Mouse (Mus musculus): ENCODE measurements around the gene 2200002D01Rik.
"Not testable (repeated sequence)": the region's sequence is repeated elsewhere in the genome, so short reads cannot be mapped to it uniquely, and the experiment has no call there.

Gene 2200002D01Rik

DNA sequence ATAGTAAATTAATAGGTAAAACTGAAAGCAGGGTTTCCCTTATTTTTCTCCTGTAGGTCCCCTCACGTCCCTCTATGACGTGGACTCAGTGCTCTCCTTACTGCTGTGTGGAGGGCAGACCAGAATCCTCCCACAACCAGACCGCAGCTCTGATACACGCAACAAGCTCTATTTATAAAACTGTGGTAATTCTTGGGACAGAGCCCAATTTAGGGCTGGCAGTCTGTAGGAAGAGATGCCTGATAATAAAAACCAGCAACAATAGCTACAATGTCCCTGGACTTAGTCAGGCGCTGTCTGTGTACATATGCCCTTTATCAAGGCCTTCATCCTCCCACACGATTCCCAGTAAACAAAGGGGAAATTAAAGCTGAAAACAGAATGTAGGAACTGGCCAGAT is 14.5 kb downstream of the 2200002D01Rik start:
- Histone ChIP-seq H3K27me3 (ENCODE audit: control insufficient read depth, insufficient read depth, low read length, poor library complexity, severe bottlenecking) (no peaks in the 10 kb centered on the region; the same call in 1 of the 2 replicates), H3K36me3 (ENCODE audit: control insufficient read depth, insufficient read depth, low read length, poor library complexity, severe bottlenecking) (no peaks in the 10 kb centered on the region)
- no peak for DNase-seq (ENCODE audit: low read depth, low spot score)

DNA sequence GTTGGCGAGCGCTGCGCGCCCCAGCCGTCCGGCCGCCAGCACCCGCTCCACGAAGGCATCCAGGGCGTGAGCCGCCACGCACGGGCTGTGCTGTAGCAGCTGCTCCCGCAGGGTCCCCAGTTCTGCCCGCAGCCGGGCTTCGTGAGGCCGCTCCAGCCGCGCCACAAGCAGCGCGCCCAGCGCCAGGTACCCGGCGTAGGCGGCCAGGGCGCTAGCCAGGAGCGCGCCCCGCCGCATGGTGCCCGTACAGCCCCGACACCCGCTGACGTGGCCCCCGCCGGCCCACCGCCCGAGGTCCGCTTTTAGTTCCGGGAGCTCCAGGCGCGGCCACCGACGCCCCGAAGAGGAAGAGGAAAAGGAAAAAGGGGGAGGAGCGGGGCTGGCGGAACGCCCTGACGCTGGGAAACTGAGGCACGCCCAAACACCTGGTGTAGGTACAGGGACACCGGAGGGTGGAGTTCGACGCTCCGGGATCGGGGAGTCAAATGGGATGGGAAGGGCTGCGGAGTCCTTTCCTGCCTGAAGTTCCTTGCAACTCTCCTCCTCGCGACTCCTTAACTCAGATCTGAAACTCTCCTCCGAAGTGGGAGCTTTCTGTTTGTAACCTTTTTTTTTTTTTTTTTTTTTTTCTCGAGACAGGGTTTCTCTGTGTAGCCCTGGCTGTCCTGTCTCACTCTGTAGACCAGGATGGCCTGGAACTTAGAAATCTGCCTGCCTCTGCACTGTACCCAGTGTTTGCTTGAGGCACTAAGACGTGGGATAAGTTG is 15.8 kb downstream of the 2200002D01Rik start, which contains the start of gene Kcnk6:
Kcnk6 (minus strand) TSS at position 269 of the 767 bp plus-strand sequence.
- DNase-seq (ENCODE audit: low read depth, low spot score): peak; percentile 42
- no peaks in the 10 kb centered on the region for H3K36me3 ChIP-seq (ENCODE audit: control insufficient read depth, insufficient read depth, low read length, poor library complexity, severe bottlenecking)
- H3K27me3 ChIP-seq (ENCODE audit: control insufficient read depth, insufficient read depth, low read length, poor library complexity, severe bottlenecking): no peaks in the 10 kb centered on the region; the same call in 1 of the 2 replicates

DNA sequence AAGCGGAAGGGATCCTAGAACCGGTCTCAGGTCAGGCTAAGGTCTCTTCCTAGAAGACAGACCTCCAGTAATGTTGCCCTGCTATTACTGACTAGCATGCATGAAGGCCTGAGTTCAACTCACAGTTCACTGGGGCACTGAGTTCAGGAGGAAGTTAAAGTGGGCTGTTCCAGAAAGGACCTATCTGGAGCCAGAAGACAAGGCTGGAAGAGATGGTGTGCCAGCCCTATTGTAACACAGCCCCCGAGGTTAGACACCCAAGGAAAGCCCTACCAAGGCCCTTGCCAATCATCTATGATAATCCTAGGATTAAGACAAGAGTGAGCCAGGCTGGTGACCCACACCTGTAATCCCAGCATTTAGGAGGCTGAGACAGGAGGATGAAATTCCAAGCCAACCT is 16.7 kb downstream of the 2200002D01Rik start:
- DNase-seq (ENCODE audit: low read depth, low spot score): no peak
- Histone ChIP-seq H3K36me3 (ENCODE audit: control insufficient read depth, insufficient read depth, low read length, poor library complexity, severe bottlenecking) (no peaks in the 10 kb centered on the region), H3K27me3 (ENCODE audit: control insufficient read depth, insufficient read depth, low read length, poor library complexity, severe bottlenecking) (no peaks in the 10 kb centered on the region; the same call in 1 of the 2 replicates)

DNA sequence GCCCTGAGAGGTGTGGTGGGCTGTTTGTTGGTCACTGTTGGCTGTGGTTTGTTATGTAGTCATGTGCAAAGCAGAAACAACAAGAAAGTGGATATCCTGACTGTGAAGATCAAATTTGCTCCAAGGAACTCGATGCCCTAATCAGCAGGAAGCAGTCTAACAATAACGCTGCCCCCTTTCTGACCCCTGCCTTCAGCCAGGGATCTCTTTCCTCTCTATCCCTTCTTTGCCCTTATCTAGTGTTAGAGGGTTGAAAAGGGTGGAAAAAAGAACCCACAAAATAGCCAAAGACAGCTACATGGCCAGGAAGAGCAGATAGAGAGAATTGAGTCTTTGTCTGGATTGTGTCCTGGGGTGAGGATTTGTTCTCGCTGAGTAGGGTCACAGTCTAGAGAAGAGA is 17.7 kb downstream of the 2200002D01Rik start:
- no peaks in the 10 kb centered on the region; the same call in 1 of the 2 replicates for H3K27me3 ChIP-seq (ENCODE audit: control insufficient read depth, insufficient read depth, low read length, poor library complexity, severe bottlenecking)
- H3K36me3 ChIP-seq (ENCODE audit: control insufficient read depth, insufficient read depth, low read length, poor library complexity, severe bottlenecking): no peaks in the 10 kb centered on the region
- DNase-seq (ENCODE audit: low read depth, low spot score): no peak

DNA sequence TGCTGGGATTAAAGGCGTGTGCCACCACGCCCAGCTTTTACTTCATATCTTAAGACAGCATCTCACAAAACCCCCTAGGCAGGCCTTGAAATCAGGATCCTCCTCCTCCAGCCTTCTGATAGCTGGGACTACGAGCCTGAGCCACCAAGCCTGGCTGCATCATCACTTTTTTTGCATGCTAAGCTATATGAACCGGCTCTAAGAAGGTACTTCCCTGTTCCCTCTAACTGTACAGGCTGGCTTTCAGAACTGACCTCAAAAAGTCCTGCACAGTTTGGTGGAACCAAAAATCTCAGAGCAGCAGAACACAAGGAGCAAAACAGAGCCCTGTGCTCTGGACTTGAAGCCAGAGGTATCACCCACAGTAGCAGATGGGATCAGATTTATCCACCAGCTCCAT is 20.1 kb downstream of the 2200002D01Rik start:
- DNase-seq (ENCODE audit: low read depth, low spot score): no peak
- H3K36me3 ChIP-seq (ENCODE audit: control insufficient read depth, insufficient read depth, low read length, poor library complexity, severe bottlenecking): no peaks in the 10 kb centered on the region
- H3K27me3 ChIP-seq (ENCODE audit: control insufficient read depth, insufficient read depth, low read length, poor library complexity, severe bottlenecking): no peaks in the 10 kb centered on the region; the same call in 1 of the 2 replicates

DNA sequence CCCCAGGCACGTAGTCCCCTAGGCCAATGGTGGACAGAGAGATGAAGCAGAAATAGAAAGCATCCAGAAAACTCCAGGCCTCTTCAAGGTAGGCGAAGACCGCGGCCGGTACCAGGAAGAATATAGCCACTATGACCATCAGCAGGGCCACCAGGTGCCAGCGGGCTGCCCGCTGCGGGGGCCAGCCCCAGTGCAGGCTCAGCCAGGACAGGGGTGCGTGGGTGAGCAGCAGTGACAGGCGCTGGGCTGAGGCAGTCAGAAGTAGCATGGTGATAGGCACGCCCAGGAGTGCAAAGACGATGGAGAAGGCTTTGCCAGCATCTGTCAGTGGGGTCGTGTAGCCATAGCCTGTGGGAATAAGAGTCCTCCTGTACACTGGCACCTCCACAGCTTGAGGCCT is 22.7 kb downstream of the 2200002D01Rik start:
- H3K27me3 ChIP-seq (ENCODE audit: control insufficient read depth, insufficient read depth, low read length, poor library complexity, severe bottlenecking): no peaks in the 10 kb centered on the region
- no peak for DNase-seq (ENCODE audit: low read depth, low spot score)
- H3K36me3 ChIP-seq (ENCODE audit: control insufficient read depth, insufficient read depth, low read length, poor library complexity, severe bottlenecking): no peaks in the 10 kb centered on the region

DNA sequence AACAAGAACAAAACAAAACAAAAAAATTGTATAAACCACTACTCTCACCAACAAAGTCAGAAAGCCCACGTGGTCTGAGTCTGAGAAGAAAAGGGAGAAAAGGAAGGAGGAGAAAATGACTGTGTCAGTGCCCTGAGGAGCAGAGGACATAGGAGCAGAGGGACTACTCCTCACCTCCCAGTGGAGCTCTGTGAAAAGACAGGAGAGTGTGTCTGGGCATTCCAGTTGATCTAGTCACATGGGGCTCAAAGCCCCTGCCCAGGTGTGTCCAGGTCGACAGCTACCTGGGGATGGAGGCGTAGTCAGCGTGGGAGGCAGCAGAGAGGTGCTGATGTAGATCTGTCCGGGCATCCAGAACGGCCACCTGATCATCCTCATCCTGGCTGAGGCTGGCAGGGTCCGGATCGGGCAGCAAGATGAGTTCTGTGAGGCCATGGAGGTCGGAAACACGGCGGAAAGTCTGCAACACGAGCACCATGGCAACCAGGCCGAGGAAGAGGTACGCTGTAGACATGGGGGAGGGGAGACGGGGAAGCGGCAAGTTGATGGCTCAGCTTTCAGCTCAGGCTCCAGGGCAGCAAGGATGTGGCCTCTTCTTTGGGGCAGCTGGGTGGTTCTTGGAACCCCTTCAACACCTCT is 23.4 kb downstream of the 2200002D01Rik start:
- no peak for DNase-seq (ENCODE audit: low read depth, low spot score)
- no peaks in the 10 kb centered on the region for H3K36me3 ChIP-seq (ENCODE audit: control insufficient read depth, insufficient read depth, low read length, poor library complexity, severe bottlenecking)
- H3K27me3 ChIP-seq (ENCODE audit: control insufficient read depth, insufficient read depth, low read length, poor library complexity, severe bottlenecking): no peaks in the 10 kb centered on the region

DNA sequence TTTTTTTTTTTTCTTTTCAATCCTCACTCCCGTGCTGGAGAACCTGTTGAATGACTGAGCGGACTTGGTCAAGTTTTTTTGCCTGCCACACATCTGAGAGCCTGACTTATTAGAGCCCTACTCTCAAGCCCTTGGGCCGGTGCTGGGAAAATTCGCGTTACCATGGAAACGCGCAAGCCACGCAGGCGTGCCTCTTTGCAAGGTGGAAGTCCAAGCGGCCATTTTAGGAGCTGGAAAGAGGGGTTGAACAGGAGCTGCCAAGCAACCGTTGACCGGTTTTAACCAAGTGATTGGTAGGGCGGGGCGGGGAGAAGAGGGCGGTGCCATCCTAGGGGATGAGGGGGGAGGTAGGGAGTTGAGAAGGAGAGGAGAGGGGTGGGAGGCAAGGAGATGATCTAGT is 33.4 kb downstream of the 2200002D01Rik start:
- Histone ChIP-seq H3K27me3 (ENCODE audit: control insufficient read depth, insufficient read depth, low read length, poor library complexity, severe bottlenecking) (no peaks in the 10 kb centered on the region), H3K36me3 (ENCODE audit: control insufficient read depth, insufficient read depth, low read length, poor library complexity, severe bottlenecking) (no peaks in the 10 kb centered on the region)
- DNase-seq (ENCODE audit: low read depth, low spot score): no peak

DNA sequence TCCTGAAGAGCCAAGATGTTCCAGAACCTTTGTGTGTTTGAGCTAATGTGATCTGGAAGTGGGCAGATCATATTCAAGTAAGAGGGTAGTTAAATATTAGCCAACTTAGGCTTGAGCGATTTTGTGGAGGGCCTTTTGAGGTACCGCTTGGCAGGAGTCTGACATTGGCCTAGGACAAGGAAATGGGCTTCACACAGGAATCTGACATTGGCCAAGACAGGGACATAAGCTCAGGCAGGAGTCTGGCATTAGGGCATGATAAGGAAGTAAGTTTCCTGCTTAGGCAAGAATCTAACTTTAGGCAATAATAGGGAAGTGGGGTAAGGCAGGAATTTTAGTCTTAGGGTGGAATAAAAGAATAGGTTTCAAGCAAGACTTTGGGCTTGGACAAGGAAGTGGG is 34.0 kb downstream of the 2200002D01Rik start:
- Histone ChIP-seq H3K36me3 (ENCODE audit: control insufficient read depth, insufficient read depth, low read length, poor library complexity, severe bottlenecking) (no peaks in the 10 kb centered on the region), H3K27me3 (ENCODE audit: control insufficient read depth, insufficient read depth, low read length, poor library complexity, severe bottlenecking) (no peaks in the 10 kb centered on the region)
- no peak for DNase-seq (ENCODE audit: low read depth, low spot score)

DNA sequence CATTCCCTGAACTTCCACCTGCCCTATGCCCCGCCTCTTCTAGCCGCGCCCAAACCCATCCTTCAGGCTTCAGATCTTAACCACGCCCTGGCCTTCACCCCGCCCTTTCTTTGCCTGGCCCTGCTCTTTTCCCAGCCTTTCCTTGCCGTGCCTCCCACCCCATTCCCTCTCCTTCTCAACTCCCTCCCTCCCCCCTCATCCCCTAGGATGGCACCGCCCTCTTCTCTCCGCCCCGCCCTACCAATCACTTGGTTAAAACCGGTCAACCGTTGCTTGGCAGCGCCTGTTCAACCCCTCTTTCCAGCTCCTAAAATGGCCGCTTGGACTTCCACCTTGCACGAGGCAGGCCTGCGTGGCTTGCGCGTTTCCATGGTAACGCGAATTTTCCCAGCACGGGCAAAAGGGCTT is 34.6 kb downstream of the 2200002D01Rik start, which contains the start of gene Catsperg1:
Catsperg1 (minus strand) TSS at position 361 of the 408 bp plus-strand sequence.
- no peaks in the 10 kb centered on the region for H3K27me3 ChIP-seq (ENCODE audit: control insufficient read depth, insufficient read depth, low read length, poor library complexity, severe bottlenecking)
- no peak for DNase-seq (ENCODE audit: low read depth, low spot score)
- H3K36me3 ChIP-seq (ENCODE audit: control insufficient read depth, insufficient read depth, low read length, poor library complexity, severe bottlenecking): no peaks in the 10 kb centered on the region

DNA sequence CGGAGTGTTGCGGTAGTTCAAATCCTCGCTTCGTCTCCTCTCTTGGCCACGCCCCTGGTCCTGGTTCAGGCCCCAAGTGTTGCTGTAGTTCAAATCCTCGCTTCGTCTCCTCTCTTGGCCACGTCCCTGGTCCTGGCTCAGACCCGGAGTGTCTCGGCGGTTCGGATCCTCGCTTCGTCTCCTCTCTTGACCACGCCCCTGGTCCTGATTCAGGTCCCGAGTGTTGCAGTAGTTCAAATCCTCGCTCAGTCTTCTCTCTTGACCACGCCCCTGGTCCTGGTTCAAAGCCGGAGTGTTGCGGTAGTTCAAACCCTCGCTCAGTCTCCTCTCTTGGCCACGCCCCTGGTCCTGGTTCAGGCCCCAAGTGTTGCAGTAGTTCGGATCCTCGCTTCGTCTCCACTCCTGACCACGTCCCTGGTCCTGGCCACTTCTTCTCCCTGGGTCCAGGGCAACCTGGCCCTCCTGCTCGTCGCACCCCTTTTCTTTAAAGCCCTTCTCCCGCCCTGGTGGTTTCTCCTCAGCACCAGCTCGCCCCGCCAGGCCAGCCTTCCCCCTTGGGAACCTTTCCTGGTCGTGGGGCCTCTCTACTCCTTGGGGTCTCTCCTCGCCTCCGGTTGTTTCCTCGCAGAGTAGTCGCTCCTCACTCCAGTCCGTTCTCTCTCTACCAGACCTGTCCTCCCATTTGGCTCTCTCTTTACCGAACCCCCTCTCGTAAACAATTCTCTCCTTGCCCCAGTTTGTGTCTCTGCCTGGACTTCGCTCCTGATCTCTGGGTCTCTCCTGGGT is 35.3 kb downstream of the 2200002D01Rik start:
- H3K27me3 ChIP-seq (ENCODE audit: control insufficient read depth, insufficient read depth, low read length, poor library complexity, severe bottlenecking); H3K36me3 ChIP-seq (ENCODE audit: control insufficient read depth, insufficient read depth, low read length, poor library complexity, severe bottlenecking); DNase-seq (ENCODE audit: low read depth, low spot score): not testable (repeated sequence)

DNA sequence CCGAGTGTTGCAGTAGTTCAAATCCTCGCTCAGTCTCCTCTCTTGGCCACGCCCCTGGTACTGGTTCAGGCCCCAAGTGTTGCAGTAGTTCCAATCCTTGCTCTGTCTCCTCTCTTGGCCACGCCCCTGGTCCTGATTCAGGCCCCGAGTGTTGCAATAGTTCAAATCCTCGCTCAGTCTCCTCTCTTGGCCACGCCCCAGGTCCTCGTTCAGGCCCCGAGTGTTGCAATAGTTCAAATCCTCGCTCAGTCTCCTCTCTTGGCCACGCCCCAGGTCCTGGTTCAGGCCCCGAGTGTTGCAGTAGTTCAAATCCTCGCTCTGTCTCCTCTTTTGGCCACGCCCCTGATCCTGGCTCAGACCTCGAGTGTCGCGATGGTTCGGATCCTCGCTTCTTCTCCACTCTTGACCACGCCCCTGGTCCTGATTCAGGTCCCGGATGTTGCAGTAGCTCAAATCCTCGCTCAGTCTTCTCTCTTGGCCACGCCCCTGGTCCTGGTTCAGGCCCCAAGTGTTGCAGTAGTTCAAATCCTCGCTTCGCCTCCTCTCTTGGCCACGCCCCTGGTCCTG is 36.0 kb downstream of the 2200002D01Rik start:
- H3K36me3 ChIP-seq (ENCODE audit: control insufficient read depth, insufficient read depth, low read length, poor library complexity, severe bottlenecking): no peaks in the 10 kb centered on the region
- DNase-seq (ENCODE audit: low read depth, low spot score): no peak

DNA sequence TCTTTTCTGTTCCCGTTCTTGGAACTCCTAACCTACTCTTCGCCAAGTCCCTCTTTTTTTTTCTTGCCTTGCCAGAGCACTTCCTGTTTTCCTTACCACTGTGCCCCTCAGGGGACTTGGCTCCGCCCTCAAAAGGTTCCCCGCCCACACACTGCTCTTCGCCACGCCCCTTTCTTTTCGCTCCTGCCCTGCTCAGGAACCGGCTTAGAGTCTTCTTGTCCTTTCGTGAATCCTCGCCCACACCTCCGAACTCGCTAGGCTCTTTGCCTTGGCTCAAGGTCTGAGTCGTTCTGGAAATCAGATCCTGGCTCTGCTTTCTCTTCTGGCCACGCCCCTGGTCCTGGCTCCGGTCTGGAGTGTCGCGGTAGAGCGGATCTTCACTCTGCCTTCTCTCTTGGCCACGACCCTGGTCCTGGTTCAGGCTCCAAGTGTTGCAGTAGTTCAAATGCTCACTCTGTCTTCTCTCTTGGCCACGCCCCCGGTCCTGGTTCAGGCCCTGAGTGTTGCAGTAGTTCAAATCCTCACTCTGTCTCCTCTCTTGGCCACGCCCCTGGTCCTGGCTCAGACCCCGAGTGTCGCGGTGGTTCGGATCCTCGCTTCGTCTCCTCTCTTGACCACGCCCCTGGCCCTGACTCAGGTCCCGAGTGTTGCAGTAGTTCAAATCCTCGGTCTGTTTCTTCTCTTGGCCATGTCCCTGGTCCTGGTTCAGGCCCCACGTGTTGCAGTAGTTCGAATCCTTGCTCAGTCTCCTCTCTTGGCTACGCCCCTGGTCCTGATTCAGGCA is 36.7 kb downstream of the 2200002D01Rik start:
- peak; percentile 94 for DNase-seq (ENCODE audit: low read depth, low spot score)
- H3K27me3 ChIP-seq (ENCODE audit: control insufficient read depth, insufficient read depth, low read length, poor library complexity, severe bottlenecking): no peaks in the 10 kb centered on the region
- H3K36me3 ChIP-seq (ENCODE audit: control insufficient read depth, insufficient read depth, low read length, poor library complexity, severe bottlenecking): no peaks in the 10 kb centered on the region

More for the DNA sequence above, 36.0 kb downstream of the 2200002D01Rik start:
- H3K27me3 ChIP-seq (ENCODE audit: control insufficient read depth, insufficient read depth, low read length, poor library complexity, severe bottlenecking): no peaks in the 10 kb centered on the region

DNA sequence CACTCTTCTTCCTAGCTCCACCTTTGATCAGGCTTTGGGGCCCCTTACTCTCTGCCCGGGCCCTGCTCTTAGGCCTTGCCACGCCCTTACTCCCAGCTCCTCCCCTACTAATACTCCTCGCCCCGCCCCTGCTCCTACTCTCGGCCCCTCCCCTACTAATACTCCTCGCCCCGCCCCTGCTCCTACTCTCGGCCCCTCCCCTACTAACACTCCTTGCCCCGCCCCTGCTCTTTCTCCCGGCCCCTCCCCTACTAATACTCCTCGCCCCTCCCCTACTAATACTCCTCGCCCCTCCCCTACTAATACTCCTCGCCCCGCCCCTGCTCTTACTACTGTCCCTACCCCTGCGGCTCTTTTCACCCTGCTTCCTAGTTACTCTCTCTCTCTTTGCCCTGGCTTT is 37.3 kb downstream of the 2200002D01Rik start:
- not testable (repeated sequence) for DNase-seq (ENCODE audit: low read depth, low spot score); H3K36me3 ChIP-seq (ENCODE audit: control insufficient read depth, insufficient read depth, low read length, poor library complexity, severe bottlenecking); H3K27me3 ChIP-seq (ENCODE audit: control insufficient read depth, insufficient read depth, low read length, poor library complexity, severe bottlenecking)

All from splenic B cell, adult 2 months (primary cell).